Mouse (Mus musculus): ENCODE results near the gene Itgb6. TPM values are rescaled to one million over a fixed set of nuclear protein-coding genes. Genes with fewer than 3 reads are reported as not detected.

Itgb6 gene
- total RNA-seq, 2 experiments from 2014 or later = not detected

- intact Hi-C loops (cut with DNase I) = no loop called here
- Histone ChIP-seq H3K27ac (no peak overlapping the region), H3K4me3 (no peak overlapping the region)
- no peak for TF ChIP-seq CTCF (IDR thresholded peaks at IDR 0.05)
- DNase-seq (ENCODE audit: extremely low spot score in 1 of 2, low spot score in 2 of 2) = no peak
Observed at GRCm38 (mm10) chr2:60728902-60729585, 6.6 kb upstream of the Itgb6 start.

DNA sequence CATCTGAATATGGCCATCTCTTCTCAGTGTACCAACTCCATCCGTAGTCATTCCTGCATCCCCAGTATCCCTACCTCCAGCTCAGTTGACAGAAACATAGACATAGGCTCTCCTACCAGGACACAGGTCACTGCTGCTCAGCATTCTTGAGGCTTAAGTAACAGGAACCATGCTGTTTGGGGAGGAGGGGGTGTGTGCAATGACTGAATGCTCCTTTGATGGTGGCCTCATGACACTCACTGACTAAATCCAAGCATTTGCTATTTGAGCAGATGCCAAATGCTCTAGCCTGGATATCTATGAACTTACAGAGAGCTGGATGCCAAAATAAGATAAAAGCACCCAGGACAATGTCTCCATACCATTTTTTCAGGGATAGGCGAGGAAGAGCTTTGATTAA is 2.2 kb upstream of the Itgb6 start:
- intact Hi-C loops (cut with DNase I) = loop anchor here (5.0 kb wide), 1 partner anchor 238 kb away; the partner anchor contains the start of gene Rbms1
- TF ChIP-seq CTCF (IDR thresholded peaks at IDR 0.05) = no peak
- no peak overlapping the region for H3K27ac ChIP-seq
- no peak for DNase-seq (ENCODE audit: extremely low spot score in 1 of 2, low spot score in 2 of 2)
- no peak overlapping the region for H3K4me3 ChIP-seq

DNA sequence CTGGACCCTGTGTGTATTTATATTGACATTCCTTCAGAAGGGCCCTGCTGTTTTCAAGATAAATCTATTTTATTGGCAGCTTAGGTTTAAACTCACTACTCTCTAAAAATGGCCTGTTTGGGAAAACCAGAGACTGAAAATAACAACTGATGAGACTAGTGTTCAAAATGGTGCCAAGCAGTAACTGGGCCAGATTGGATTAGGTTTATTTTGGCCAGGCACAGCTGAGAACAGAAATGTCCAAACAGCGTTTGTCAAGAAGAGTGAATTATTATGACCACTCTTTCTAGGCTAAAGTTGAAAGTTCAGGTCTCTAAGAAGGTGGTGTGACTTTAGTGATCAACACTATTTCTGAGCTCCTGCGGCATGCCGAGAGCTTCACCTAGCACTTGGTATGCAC is 524 bp upstream of the Itgb6 start:
- no peak overlapping the region for H3K27ac ChIP-seq

GRCm38 (mm10) chr2:60720906-60721305 is 1.5 kb downstream of the Itgb6 start:
- Histone ChIP-seq H3K27ac (no peak overlapping the region), H3K4me3 (no peak overlapping the region)
- no peak for DNase-seq (ENCODE audit: extremely low spot score in 1 of 2, low spot score in 2 of 2)
- intact Hi-C loops (cut with DNase I) = loop anchor here (2.0 to 5.0 kb wide), 3 partner anchors 241 to 734 kb away; partner anchors contain the start of gene Rbms1
- peak; percentile 93 for TF ChIP-seq CTCF (IDR thresholded peaks at IDR 0.05)

More for the DNA sequence above, 524 bp upstream of the Itgb6 start:
- H3K4me3 ChIP-seq = no peak overlapping the region
- intact Hi-C loops (cut with DNase I) = loop anchor here (5.0 kb wide), 1 partner anchor 239 kb away; the partner anchor contains the start of gene Rbms1
- DNase-seq (ENCODE audit: extremely low spot score in 1 of 2, low spot score in 2 of 2) = no peak
- TF ChIP-seq CTCF (IDR thresholded peaks at IDR 0.05) = no peak

DNA sequence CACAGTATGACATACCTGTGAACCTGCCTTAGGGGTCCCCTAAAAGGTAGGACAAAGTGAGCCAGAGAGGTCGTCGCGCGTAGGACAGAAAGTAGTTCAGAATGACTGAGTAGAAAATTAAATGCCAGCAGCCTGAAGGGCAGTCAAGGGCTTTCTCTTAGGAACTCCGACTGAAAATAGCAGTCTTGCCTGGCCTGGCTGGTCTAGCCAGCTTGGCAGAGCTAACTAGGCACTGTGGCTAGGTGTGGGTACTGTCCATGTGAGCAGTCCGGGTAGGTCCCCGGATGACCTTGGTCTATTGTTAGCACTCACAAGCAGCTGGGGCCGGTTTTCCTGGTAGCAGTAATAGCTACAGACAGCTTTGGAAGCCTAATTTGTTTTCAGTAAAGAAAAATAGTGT is 2.2 kb downstream of the Itgb6 start:
- no peak for TF ChIP-seq CTCF (IDR thresholded peaks at IDR 0.05)

GRCm38 (mm10) chr2:60717348-60717747 is 5.1 kb downstream of the Itgb6 start:
- no peak for TF ChIP-seq CTCF (IDR thresholded peaks at IDR 0.05)
- Histone ChIP-seq H3K4me3 (peak overlapping the region; percentile 11; the same call in 1 of the 2 replicates), H3K27ac (no peak overlapping the region)
- intact Hi-C loops (cut with DNase I) = no loop called here
- peak in 1 of 2 experiments; percentile 46 for DNase-seq (ENCODE audit: extremely low spot score in 1 of 2, low spot score in 2 of 2)

More for the DNA sequence above, 2.2 kb downstream of the Itgb6 start:
- Histone ChIP-seq H3K27ac (no peak overlapping the region), H3K4me3 (no peak overlapping the region)
- intact Hi-C loops (cut with DNase I) = loop anchor here (2.0 to 5.0 kb wide), 3 partner anchors 242 to 735 kb away; partner anchors contain the start of gene Rbms1
- no peak for DNase-seq (ENCODE audit: extremely low spot score in 1 of 2, low spot score in 2 of 2)

GRCm38 (mm10) chr2:60716549-60716948 is 5.9 kb downstream of the Itgb6 start:
- intact Hi-C loops (cut with DNase I) = no loop called here
- Histone ChIP-seq H3K27ac (no peak overlapping the region), H3K4me3 (no peak overlapping the region)
- peak in 1 of 2 experiments; percentile 3 for DNase-seq (ENCODE audit: extremely low spot score in 1 of 2, low spot score in 2 of 2)
- TF ChIP-seq CTCF (IDR thresholded peaks at IDR 0.05) = no peak

GRCm38 (mm10) chr2:60715771-60716170 is 6.7 kb downstream of the Itgb6 start:
- peak in 1 of 2 experiments; percentile 3 for DNase-seq (ENCODE audit: extremely low spot score in 1 of 2, low spot score in 2 of 2)
- Histone ChIP-seq H3K27ac (no peak overlapping the region), H3K4me3 (no peak overlapping the region)
- TF ChIP-seq CTCF (IDR thresholded peaks at IDR 0.05) = no peak
- intact Hi-C loops (cut with DNase I) = no loop called here

DNA sequence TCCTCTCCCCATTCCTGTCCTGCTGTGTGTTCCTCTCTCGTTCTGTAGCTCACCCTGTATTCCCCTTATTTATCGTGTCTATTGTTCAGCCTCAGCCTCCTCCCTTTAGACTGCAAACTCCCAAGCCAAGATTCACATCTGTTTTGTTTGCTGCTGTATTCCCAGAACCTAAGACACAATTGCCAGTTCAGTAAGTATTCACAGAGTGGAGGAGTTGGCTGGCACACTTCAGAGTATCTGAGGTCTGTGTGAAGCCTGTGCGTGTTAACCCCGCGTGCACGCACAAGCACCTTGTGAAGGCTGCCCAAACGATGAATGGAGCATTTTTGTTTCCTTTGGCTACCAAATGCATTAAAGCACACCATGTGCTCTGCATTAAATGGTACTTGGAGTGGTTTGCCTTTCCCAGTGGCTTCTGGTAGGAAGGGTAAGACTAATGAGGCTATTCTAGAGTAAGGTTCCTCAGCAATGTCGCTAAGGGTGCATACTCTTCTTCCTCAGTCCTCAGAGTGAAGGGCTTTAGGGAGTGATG is 7.4 kb downstream of the Itgb6 start:
- TF ChIP-seq CTCF (IDR thresholded peaks at IDR 0.05) = no peak
- intact Hi-C loops (cut with DNase I) = no loop called here

DNA sequence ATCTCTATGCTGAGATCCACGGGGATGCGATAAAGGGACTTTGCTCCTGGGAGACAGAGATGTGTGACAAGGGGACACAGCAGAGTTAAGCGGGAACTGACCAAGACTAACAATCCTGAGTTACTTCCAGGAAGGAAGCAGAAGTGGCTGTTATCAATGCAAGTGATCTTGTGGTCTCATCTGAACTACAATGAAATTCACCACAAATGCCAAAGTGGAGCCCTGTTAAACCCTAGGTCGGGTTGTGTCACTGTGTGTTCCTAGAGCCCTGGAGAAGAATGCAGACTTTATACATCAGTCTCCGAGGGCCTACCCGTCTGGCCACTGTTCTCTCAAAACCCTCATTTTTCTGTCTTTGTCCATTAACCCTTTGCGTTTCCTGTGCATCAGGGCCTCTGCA is 8.0 kb downstream of the Itgb6 start:
- TF ChIP-seq CTCF (IDR thresholded peaks at IDR 0.05) = no peak
- intact Hi-C loops (cut with DNase I) = no loop called here
- no peak for DNase-seq (ENCODE audit: extremely low spot score in 1 of 2, low spot score in 2 of 2)
- Histone ChIP-seq H3K4me3 (no peak overlapping the region), H3K27ac (no peak overlapping the region)

More for the DNA sequence above, 7.4 kb downstream of the Itgb6 start:
- Histone ChIP-seq H3K4me3 (no peak overlapping the region), H3K27ac (no peak overlapping the region)
- no peak for DNase-seq (ENCODE audit: extremely low spot score in 1 of 2, low spot score in 2 of 2)

- no peak for TF ChIP-seq CTCF (IDR thresholded peaks at IDR 0.05)
- no peak for DNase-seq (ENCODE audit: extremely low spot score in 1 of 2, low spot score in 2 of 2)
- Histone ChIP-seq H3K27ac (no peak overlapping the region), H3K4me3 (no peak overlapping the region)
- intact Hi-C loops (cut with DNase I) = no loop called here
Observed at GRCm38 (mm10) chr2:60713857-60714256, 8.6 kb downstream of the Itgb6 start.

DNA sequence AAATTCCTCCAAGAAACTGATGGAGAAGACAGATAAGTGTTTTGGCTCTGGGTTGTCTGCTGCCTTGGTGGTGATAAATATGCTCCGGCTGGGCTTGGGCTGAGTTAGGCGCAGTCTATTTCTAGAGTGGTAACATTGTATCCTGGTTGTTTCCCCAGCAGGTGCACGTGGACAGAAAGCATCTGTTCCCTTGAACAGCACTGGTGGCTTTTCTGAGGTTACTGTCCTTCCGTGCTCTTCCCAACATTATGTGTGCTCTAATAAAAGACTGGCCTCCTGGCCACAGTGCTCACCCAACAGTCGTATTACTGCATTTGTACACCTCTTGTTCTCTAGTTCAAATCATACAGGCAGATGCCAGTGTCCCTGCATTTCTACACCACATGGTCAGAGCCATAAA is 9.6 kb downstream of the Itgb6 start:
- intact Hi-C loops (cut with DNase I) = no loop called here
- Histone ChIP-seq H3K27ac (no peak overlapping the region), H3K4me3 (no peak overlapping the region)
- DNase-seq (ENCODE audit: extremely low spot score in 1 of 2, low spot score in 2 of 2) = no peak
- no peak for TF ChIP-seq CTCF (IDR thresholded peaks at IDR 0.05)
